Mouse (Mus musculus) MEL (cell line): ENCODE measurements around the gene Caml.

Source experiments
- CHD1 ChIP-seq: IDR thresholded peaks from 2 replicates; pipeline ENCODE4 v1.6.1; 2012; ENCODE audit warnings: low read depth, mild to moderate bottlenecking, inconsistent platforms, low read length, improper control_type of control experiment
- CTCF ChIP-seq, 3 experiments: IDR thresholded peaks in 2 of 3; conservative IDR thresholded peaks in 1 of 3; 2 replicates each; pipeline ENCODE4 v1.5.1; 2011 to 2012; ENCODE audit warnings: low read length in 3 of 3, low read depth in 2 of 3, mild to moderate bottlenecking in 2 of 3, improper control_type of control experiment in 1 of 3, inconsistent platforms in 1 of 3, mixed read lengths in 1 of 3, moderate library complexity in 1 of 3; ENCODE audit not compliant: control insufficient read depth in 1 of 3, insufficient read depth in 1 of 3, poor library complexity in 1 of 3, severe bottlenecking in 1 of 3
- E2F4 ChIP-seq: IDR thresholded peaks from 2 replicates; pipeline ENCODE4 v1.6.1; 2011; ENCODE audit warnings: low read depth, low read length, improper control_type of control experiment, borderline replicate concordance
- EP300 ChIP-seq, 2 experiments: IDR thresholded peaks; 2 replicates each; pipeline ENCODE4 v1.6.1; 2011; ENCODE audit warnings: improper control_type of control experiment in 2 of 2, low read length in 2 of 2, low read depth in 1 of 2, mild to moderate bottlenecking in 1 of 2
- HCFC1 ChIP-seq: IDR thresholded peaks from 2 replicates; pipeline ENCODE4 v1.6.1; 2012; ENCODE audit warnings: low read depth, mild to moderate bottlenecking, inconsistent platforms, low read length, improper control_type of control experiment, moderate library complexity
- JUND ChIP-seq: IDR thresholded peaks from 2 replicates; pipeline ENCODE4 v1.6.1; 2011; ENCODE audit warnings: low read depth, mild to moderate bottlenecking, improper control_type of control experiment, low read length
- MXI1 ChIP-seq: IDR thresholded peaks from 2 replicates; pipeline ENCODE4 v1.6.1; 2011; ENCODE audit warnings: mild to moderate bottlenecking, low read depth, low read length, improper control_type of control experiment
- POLR2A ChIP-seq, 2 experiments: IDR thresholded peaks; 2 replicates each; pipeline ENCODE4 v1.6.1; 2011 to 2012; ENCODE audit warnings: low read length in 2 of 2, mild to moderate bottlenecking in 2 of 2, control low read depth in 1 of 2, improper control_type of control experiment in 1 of 2, low read depth in 1 of 2, moderate library complexity in 1 of 2; ENCODE audit not compliant: control insufficient read depth in 1 of 2, insufficient read depth in 1 of 2, poor library complexity in 1 of 2
- UBTF ChIP-seq: IDR thresholded peaks from 2 replicates; pipeline ENCODE4 v1.6.1; 2012; ENCODE audit warnings: low read depth, mild to moderate bottlenecking, inconsistent platforms, low read length, improper control_type of control experiment, moderate library complexity, borderline replicate concordance; ENCODE audit not compliant: insufficient read depth
- USF1 ChIP-seq: IDR thresholded peaks from 2 replicates; pipeline ENCODE4 v1.6.1; 2014; ENCODE audit warnings: low read depth, mild to moderate bottlenecking, inconsistent platforms, low read length, improper control_type of control experiment, moderate library complexity
- USF2 ChIP-seq, 2 experiments: IDR thresholded peaks; 2 replicates each; pipeline ENCODE4 v1.6.1; 2011 to 2012; ENCODE audit warnings: improper control_type of control experiment in 2 of 2, low read length in 2 of 2, borderline replicate concordance in 1 of 2, inconsistent platforms in 1 of 2, low read depth in 1 of 2, mild to moderate bottlenecking in 1 of 2; ENCODE audit not compliant: insufficient read depth in 1 of 2
- ZKSCAN1 ChIP-seq: IDR thresholded peaks from 2 replicates; pipeline ENCODE4 v1.6.1; 2012; ENCODE audit warnings: low read depth, mild to moderate bottlenecking, inconsistent platforms, low read length, improper control_type of control experiment, moderate library complexity
- ZMIZ1 ChIP-seq: IDR thresholded peaks from 2 replicates; pipeline ENCODE4 v1.6.1; 2012; ENCODE audit warnings: low read depth, mild to moderate bottlenecking, inconsistent platforms, low read length, improper control_type of control experiment, moderate library complexity

- TF ChIP-seq CHD1: no peak
- TF ChIP-seq HCFC1: no peak
- no peak for TF ChIP-seq EP300 (IDR thresholded peaks at IDR 0.05; ENCODE audit: low read depth in 1 of 2, low read length in 2 of 2)
- TF ChIP-seq CTCF (IDR thresholded peaks at IDR 0.05 in 2 of 3, conservative IDR thresholded peaks at IDR 0.05 in 1 of 3; ENCODE audit: control insufficient read depth in 1 of 3, insufficient read depth in 1 of 3, low read depth in 2 of 3, low read length in 3 of 3, poor library complexity in 1 of 3, severe bottlenecking in 1 of 3): no peak
- no peak for TF ChIP-seq ZKSCAN1
- no peak for TF ChIP-seq MXI1
- no peak for TF ChIP-seq POLR2A (IDR thresholded peaks at IDR 0.05; ENCODE audit: control insufficient read depth in 1 of 2, insufficient read depth in 1 of 2, low read depth in 1 of 2, low read length in 2 of 2, poor library complexity in 1 of 2)
- TF ChIP-seq E2F4: no peak
- no peak for TF ChIP-seq UBTF
- no peak for TF ChIP-seq USF1
- no peak for TF ChIP-seq JUND
- no peak for TF ChIP-seq ZMIZ1
- no peak for TF ChIP-seq USF2 (IDR thresholded peaks at IDR 0.05; ENCODE audit: borderline replicate concordance in 1 of 2, insufficient read depth in 1 of 2, low read depth in 1 of 2, low read length in 2 of 2)
These were observed 49.4 kb upstream of the Caml start, which contains the start of gene Tmed9 for GRCm38 (mm10) chr13:55573432-55573831.
